Mouse (Mus musculus) stomach, embryonic 14.5 days (tissue): ENCODE results near the gene Tmem116. TPM values are rescaled to one million over a fixed set of nuclear protein-coding genes. Genes with fewer than 3 reads are reported as not detected.

Source experiments
- ATAC-seq: fragments of 200-750 bp; cut with Nextera tagmentation; 2 replicates; pipeline ENCODE4 v1.8.0; 2017; ENCODE audit warnings: low read depth, moderate TSS enrichment; ENCODE audit not compliant: insufficient number of reproducible peaks, insufficient read depth, low FRiP score
- H3K27ac ChIP-seq: fragments of 300-500 bp; sonication (generic); 2 replicates; pipeline ENCODE4 v1.5.1; 2014; ENCODE audit warnings: mild to moderate bottlenecking, low read length, moderate library complexity, mixed read lengths
- H3K27me3 ChIP-seq: fragments of 300-500 bp; sonication (generic); 2 replicates; pipeline ENCODE4 v1.6.1; 2014; ENCODE audit warnings: low read length, control low read depth, mixed read lengths; ENCODE audit not compliant: control insufficient read depth, insufficient read depth
- H3K36me3 ChIP-seq: fragments of 300-500 bp; sonication (generic); 2 replicates; pipeline ENCODE4 v1.6.1; 2014; ENCODE audit warnings: mild to moderate bottlenecking, control low read depth, low read length, moderate library complexity, mixed read lengths; ENCODE audit not compliant: control insufficient read depth, insufficient read depth
- H3K4me1 ChIP-seq: fragments of 300-500 bp; sonication (generic); 2 replicates; pipeline ENCODE4 v1.6.1; 2014; ENCODE audit warnings: low read length, control low read depth, mixed read lengths; ENCODE audit not compliant: control insufficient read depth, insufficient read depth
- H3K4me2 ChIP-seq: fragments of 300-500 bp; sonication (generic); replicated peaks from 2 replicates; pipeline ENCODE4 v1.6.1; 2014; ENCODE audit warnings: low read depth, low read length, control low read depth
- H3K4me3 ChIP-seq: fragments of 300-500 bp; sonication (generic); 2 replicates; pipeline ENCODE4 v1.5.1; 2014; ENCODE audit warnings: low read depth, low read length, control low read depth
- H3K9ac ChIP-seq: fragments of 300-500 bp; sonication (generic); replicated peaks from 2 replicates; pipeline ENCODE4 v1.6.1; 2014; ENCODE audit warnings: low read depth, mild to moderate bottlenecking, control low read depth, low read length, moderate library complexity, mixed read lengths
- H3K9me3 ChIP-seq: fragments of 300-500 bp; sonication (generic); 2 replicates; pipeline ENCODE4 v1.6.1; 2016; ENCODE audit warnings: low read depth, low read length, control low read depth; ENCODE audit not compliant: control insufficient read depth
- WGBS: fragments of 180-500 bp; shearing (Covaris S2); extraction: QIAGEN DNeasy Blood & Tissue Kit; methylation state at CpG from one replicate; pipeline ENCODE4 v1.1.7; 2014; 5-methylcytosine and 5-hydroxymethylcytosine counted together
- polyA plus RNA-seq: library from polyadenylated mRNA; unstranded; fragments of >200 nt; fragmentation: Nextera tagmentation; extraction: Ambion mirVana; gene quantifications from 2 replicates; pipeline ENCODE4 v1.2.1, GENCODE M21; 2014

Gene Tmem116
- polyA plus RNA-seq, 1 experiment from 2014 or later: 3.2 TPM

DNA sequence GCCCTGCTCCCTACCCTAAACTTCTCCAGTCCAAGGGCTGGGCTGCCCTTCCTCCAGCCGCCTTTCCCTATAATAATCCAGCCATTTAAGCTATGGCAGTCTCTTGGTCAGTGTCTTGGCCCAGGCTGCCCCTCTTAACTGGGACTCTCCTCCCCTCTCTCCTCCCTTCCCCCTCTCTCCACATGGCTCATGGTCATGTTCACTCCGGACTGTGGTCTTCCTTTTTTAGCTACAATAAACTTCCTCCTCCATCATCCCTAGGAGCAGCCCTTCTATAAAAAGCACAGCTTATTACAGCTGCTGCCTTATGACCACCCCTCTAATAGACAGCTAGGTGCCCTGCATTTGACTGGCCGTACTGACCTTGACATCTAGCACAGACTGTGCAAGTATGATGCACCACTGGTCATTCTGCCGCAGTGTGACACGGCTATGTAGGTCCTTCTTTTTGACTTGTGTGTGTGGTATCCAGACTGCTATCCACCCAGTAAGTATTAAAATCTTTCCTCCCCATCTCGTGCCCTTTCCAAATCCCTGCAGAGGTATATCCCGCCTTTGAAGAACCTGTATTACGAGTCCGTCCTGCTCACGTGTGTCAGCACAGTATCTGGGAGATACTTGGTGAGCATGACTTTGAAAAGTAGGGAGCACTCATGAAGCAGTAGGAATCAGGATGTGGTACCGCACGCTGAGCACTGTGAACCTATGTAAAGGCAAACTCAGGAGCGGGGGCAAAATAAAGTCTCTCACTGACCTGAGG is 2.2 kb downstream of the Tmem116 start:
- H3K27me3 ChIP-seq: no peaks in the 10 kb centered on the region
- H3K9ac ChIP-seq: no peak overlapping the region
- ATAC-seq: no peak
- H3K9me3 ChIP-seq: no peaks in the 10 kb centered on the region
- no peak overlapping the region for H3K4me2 ChIP-seq
- H3K36me3 ChIP-seq: peaks cover 6% of the 10 kb centered on the region
- H3K4me3 ChIP-seq: no peak overlapping the region
- H3K4me1 ChIP-seq: peaks cover 25% of the 10 kb centered on the region
- WGBS: 74% methylated on average over 13 of the region's 13 CpGs
- H3K27ac ChIP-seq: no peak overlapping the region; the same call in 1 of the 2 replicates

DNA sequence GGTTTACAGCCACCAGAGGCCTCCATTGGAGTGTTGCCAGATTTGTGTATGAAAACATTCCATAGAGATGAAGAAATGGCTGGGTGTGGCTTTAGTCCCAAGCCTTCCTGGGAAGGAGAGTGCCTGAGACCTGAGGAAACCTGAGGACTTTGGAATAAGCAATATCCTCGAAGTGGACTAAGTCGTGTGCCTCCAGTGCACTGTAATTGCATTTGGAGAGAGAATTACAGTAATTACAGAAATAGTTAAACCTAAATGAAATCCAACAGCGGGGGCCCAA is 2.8 kb downstream of the Tmem116 start:
- H3K36me3 ChIP-seq: peaks cover under 1% of the 10 kb centered on the region; the same call in 1 of the 2 replicates
- H3K4me2 ChIP-seq: no peak overlapping the region
- ATAC-seq: no peak
- peaks cover 25% of the 10 kb centered on the region for H3K4me1 ChIP-seq
- H3K9me3 ChIP-seq: no peaks in the 10 kb centered on the region
- no peak overlapping the region for H3K9ac ChIP-seq
- H3K27ac ChIP-seq: no peak overlapping the region; the same call in 1 of the 2 replicates
- 64% methylated on average over 3 of the region's 3 CpGs for WGBS
- H3K27me3 ChIP-seq: no peaks in the 10 kb centered on the region
- H3K4me3 ChIP-seq: no peak overlapping the region

DNA sequence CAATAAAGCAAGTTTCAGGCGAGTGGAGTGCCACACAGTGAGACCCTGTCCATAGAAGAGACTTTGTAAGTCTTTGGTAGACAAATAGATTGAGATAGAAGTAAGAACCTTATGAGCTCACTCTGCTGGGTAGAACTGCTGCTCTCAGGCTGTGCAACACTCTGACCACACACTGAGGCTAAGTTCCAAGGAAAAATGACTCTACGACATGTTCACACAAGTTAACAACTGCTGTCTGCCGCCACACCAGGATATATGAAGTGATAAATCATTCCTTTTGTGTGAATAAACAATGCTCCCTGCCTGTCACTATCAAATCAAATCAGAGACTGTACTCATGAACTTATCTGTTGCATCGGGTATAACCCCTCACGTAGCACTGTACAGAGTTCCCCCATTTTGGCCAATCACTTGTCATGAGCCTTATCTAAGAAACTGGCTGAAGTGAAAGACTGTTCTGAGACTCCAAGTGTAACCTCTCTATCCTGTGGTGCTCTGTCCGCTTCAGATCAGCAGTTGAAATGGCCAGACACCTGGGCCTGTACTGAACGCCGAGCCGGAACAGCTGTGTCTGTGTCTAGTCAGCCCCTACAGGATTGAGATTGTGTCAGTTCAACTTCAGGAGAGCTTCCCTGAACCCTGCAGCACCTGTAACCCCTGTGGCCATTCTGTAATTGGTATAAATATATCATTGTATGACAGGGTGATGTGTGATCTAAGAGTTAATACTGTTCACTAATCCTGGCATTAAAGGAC is 4.0 kb downstream of the Tmem116 start:
- Histone ChIP-seq H3K9me3 (no peaks in the 10 kb centered on the region), H3K27me3 (no peaks in the 10 kb centered on the region), H3K27ac (peak overlapping the region; percentile 48), H3K4me3 (no peak overlapping the region), H3K36me3 (no peaks in the 10 kb centered on the region), H3K9ac (no peak overlapping the region), H3K4me1 (peaks cover 22% of the 10 kb centered on the region), H3K4me2 (no peak overlapping the region)
- ATAC-seq: no peak
- WGBS: 55% methylated on average over 9 of the region's 9 CpGs

- H3K9ac ChIP-seq: no peak overlapping the region
- no peaks in the 10 kb centered on the region for H3K36me3 ChIP-seq
- WGBS: 58% methylated on average over 4 of the region's 4 CpGs
- H3K9me3 ChIP-seq: no peaks in the 10 kb centered on the region
- H3K27me3 ChIP-seq: no peaks in the 10 kb centered on the region
- no peak overlapping the region for H3K27ac ChIP-seq
- no peak for ATAC-seq
- no peak overlapping the region for H3K4me3 ChIP-seq
- no peaks in the 10 kb centered on the region for H3K4me1 ChIP-seq
- H3K4me2 ChIP-seq: no peak overlapping the region
Observed at GRCm38 (mm10) chr5:121461339-121462170, 9.9 kb downstream of the Tmem116 start.

DNA sequence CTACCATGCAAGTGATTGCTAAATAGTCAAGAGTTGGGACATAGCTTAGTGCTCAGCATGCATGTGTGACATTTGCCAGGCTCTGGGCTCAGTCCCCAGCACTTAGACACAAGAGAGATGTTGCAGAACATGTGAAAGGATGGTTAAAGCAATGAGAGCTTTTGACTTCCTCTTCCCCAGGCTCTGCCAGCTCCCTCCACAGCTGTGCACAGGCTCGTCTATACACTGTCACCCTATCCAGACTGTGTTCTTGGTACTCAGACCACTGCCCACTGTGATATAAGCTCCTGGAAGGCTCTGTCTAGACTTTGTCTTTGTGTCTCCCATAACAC is 10.4 kb downstream of the Tmem116 start:
- no peaks in the 10 kb centered on the region for H3K27me3 ChIP-seq
- H3K36me3 ChIP-seq: no peaks in the 10 kb centered on the region
- H3K9me3 ChIP-seq: no peaks in the 10 kb centered on the region
- H3K27ac ChIP-seq: no peak overlapping the region
- H3K4me2 ChIP-seq: no peak overlapping the region
- H3K4me3 ChIP-seq: no peak overlapping the region
- H3K4me1 ChIP-seq: no peaks in the 10 kb centered on the region
- WGBS: 22% methylated on average over 1 of the region's 1 CpGs
- no peak for ATAC-seq
- H3K9ac ChIP-seq: no peak overlapping the region

DNA sequence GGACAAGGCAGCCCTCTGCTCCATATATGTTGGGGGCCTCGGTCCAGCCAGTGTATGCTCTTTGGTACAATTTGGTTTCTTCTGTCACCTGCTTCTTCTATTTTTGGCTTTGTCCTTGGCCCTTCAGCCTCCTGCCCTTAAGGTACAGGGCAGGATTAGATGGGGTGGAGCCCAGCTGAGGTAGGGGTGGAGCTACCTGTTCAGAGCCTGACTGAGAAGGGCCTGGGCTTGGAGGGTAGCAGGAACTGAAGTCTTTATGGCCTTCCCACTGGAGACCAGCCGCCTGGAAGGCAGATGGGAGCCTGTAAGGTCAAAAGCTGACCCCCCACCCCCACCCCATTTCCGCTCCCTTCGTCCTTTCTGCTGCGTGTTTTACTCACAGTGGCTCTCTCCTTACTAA is 11.3 kb downstream of the Tmem116 start:
- 58% methylated on average over 5 of the region's 5 CpGs for WGBS
- no peaks in the 10 kb centered on the region for H3K4me1 ChIP-seq
- ATAC-seq: no peak

DNA sequence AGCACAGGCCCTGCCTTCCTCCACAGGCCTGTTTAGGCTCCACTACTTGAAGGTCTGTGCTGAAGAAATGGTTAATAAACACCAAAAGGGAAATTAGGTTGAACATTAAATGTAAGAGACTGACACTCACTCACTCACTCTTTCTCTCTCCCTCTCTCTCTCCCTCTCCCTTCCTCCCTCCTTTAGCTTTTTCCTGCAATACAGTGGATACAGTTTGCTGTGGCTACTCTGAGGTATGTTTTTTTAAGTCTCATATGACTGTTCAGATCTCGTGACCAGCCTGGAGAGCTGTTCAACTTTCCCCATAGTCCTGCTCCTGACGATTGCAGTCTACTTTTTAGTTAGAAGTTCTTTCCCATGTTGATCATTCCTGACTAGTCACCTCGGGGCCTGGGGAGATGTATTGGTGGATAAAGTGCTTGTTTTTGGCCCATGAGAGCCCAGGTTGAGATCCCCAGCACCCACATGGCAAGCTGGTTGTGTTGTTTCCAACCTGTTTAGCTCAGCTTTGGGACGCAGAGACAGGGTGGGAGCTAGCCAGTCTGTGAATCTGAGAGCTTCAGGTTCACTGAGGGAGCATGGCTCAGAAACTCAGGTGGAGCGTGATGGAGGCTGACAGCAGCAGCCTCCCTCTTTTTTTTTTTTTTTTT is 12.0 kb downstream of the Tmem116 start:
- Histone ChIP-seq H3K9me3 (no peaks in the 10 kb centered on the region), H3K27ac (no peak overlapping the region)
- no peak for ATAC-seq

More for the DNA sequence above, 11.3 kb downstream of the Tmem116 start:
- no peak overlapping the region for H3K4me2 ChIP-seq
- H3K27me3 ChIP-seq: no peaks in the 10 kb centered on the region
- H3K4me3 ChIP-seq: no peak overlapping the region
- H3K36me3 ChIP-seq: no peaks in the 10 kb centered on the region
- H3K9me3 ChIP-seq: no peaks in the 10 kb centered on the region
- H3K9ac ChIP-seq: no peak overlapping the region
- no peak overlapping the region for H3K27ac ChIP-seq

GRCm38 (mm10) chr5:121469566-121469965 is 17.9 kb downstream of the Tmem116 start:
- Histone ChIP-seq H3K36me3 (no peaks in the 10 kb centered on the region), H3K4me2 (no peak overlapping the region), H3K9me3 (no peaks in the 10 kb centered on the region), H3K9ac (no peak overlapping the region), H3K27ac (no peak overlapping the region), H3K27me3 (no peaks in the 10 kb centered on the region), H3K4me1 (peaks cover 4% of the 10 kb centered on the region; the same call in 1 of the 2 replicates), H3K4me3 (no peak overlapping the region)
- peak; percentile 35; the same call in 1 of the 2 replicates for ATAC-seq
- WGBS: 8% methylated on average over 3 of the region's 3 CpGs

More for the DNA sequence above, 12.0 kb downstream of the Tmem116 start:
- Histone ChIP-seq H3K4me1 (no peaks in the 10 kb centered on the region), H3K9ac (no peak overlapping the region), H3K4me2 (no peak overlapping the region), H3K27me3 (no peaks in the 10 kb centered on the region), H3K36me3 (no peaks in the 10 kb centered on the region), H3K4me3 (no peak overlapping the region)
- WGBS: 69% methylated on average over 5 of the region's 5 CpGs
